17 mouse cellular contexts compared by ENCODE assay signal in the genomic region with DNA sequence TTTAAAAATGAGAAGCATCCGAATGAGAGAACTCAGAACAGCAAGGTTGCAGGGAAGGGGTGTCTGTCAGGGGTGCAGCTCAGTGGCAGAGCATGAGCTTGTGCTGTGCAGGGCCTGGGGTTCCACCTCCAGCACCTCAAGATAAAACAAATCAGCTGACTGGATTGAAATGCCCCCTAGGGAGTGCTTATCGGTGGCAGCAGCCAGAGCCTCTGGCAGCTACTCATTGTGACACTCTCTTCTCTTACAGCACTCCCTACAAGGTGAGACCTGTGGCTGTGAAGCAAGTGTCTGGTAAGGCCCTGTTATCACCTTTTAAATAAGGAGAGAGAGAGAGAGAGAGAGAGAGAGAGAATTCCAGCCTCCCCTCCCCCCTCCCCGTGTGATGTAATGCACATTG. TPM values are rescaled to one million over a fixed set of nuclear protein-coding genes. Genes with fewer than 3 reads are reported as not detected.
A peak's percentile ranks its signal among the peaks of the same experiment; 100 is the strongest.
DNase-seq lines count a peak whose midpoint lies in the region; ATAC-seq and TF ChIP-seq lines count a peak whose summit lies in the region.
"Had no signal": no experiment of that assay in that cellular context is flagged by ENCODE, and none has a peak within 500 bp of the region (broad histone marks: within the 10 kb centered on the region; RNA-seq: fewer than 3 reads in every experiment).

No protein-coding gene starts in this region.

- no peak for ATAC-seq in forebrain, embryonic 16.5 days
- no peak for ATAC-seq in forebrain, embryonic 12.5 days (ENCODE audit: low FRiP score)
- ATAC-seq in intestine, embryonic 14.5 days (replicated peaks; ENCODE audit: low FRiP score, low TSS enrichment, low read depth): no peak
- no peak for ATAC-seq in intestine, postnatal 0 days
- no peak for ATAC-seq in stomach, embryonic 15.5 days (ENCODE audit: insufficient read depth, low FRiP score, low read depth)
- ATAC-seq in stomach, postnatal 0 days (ENCODE audit: low FRiP score, low TSS enrichment): no peak
- ATAC-seq: liver, embryonic 12.5 days had no signal

- 53% methylated on average over 3 of the region's 3 CpGs for WGBS in forebrain, embryonic 16.5 days
- 48% methylated on average over 3 of the region's 3 CpGs for WGBS in forebrain, embryonic 12.5 days
- 33% methylated on average over 3 of the region's 3 CpGs for WGBS in intestine, embryonic 14.5 days
- 49% methylated on average over 3 of the region's 3 CpGs for WGBS in intestine, postnatal 0 days
- 40% methylated on average over 3 of the region's 3 CpGs for WGBS in stomach, embryonic 15.5 days
- WGBS in stomach, postnatal 0 days: 40% methylated on average over 3 of the region's 3 CpGs

- H3K9me3 ChIP-seq in forebrain, embryonic 16.5 days (ENCODE audit: control insufficient read depth, low read length): no peaks in the 10 kb centered on the region
- no peaks in the 10 kb centered on the region for H3K9me3 ChIP-seq in forebrain, embryonic 12.5 days
- H3K9me3 ChIP-seq in intestine, embryonic 14.5 days (ENCODE audit: control insufficient read depth, low read length): no peaks in the 10 kb centered on the region
- H3K9me3 ChIP-seq in intestine, postnatal 0 days (ENCODE audit: control insufficient read depth): no peaks in the 10 kb centered on the region
- no peaks in the 10 kb centered on the region for H3K9me3 ChIP-seq in stomach, embryonic 15.5 days
- no peaks in the 10 kb centered on the region for H3K9me3 ChIP-seq in stomach, postnatal 0 days (ENCODE audit: control insufficient read depth, low read length)
- H3K9me3 ChIP-seq: hindbrain, embryonic 15.5 days; liver, embryonic 12.5 days; neural tube, embryonic 12.5 days had no signal

- TF ChIP-seq CTCF in intestine, postnatal 0 days (IDR thresholded peaks at IDR 0.05; ENCODE audit: low read depth): no peak
- TF ChIP-seq CTCF in stomach, postnatal 0 days (IDR thresholded peaks at IDR 0.05; ENCODE audit: low read depth): no peak
- TF ChIP-seq CTCF in left cerebral cortex, adult 2 months (IDR thresholded peaks at IDR 0.05): no peak

- H3K27ac ChIP-seq in forebrain, embryonic 16.5 days (ENCODE audit: low read length): peak overlapping the region; percentile 27; the same call in 1 of the 2 replicates
- H3K27ac ChIP-seq in forebrain, embryonic 12.5 days: no peak overlapping the region
- 0 out of 2 replicates have a peak overlapping the region, but pooled peaks have one; percentile 75 for H3K27ac ChIP-seq in intestine, embryonic 14.5 days (ENCODE audit: low read depth)
- H3K27ac ChIP-seq in intestine, postnatal 0 days (ENCODE audit: low read depth, low read length): no peak overlapping the region
- H3K27ac ChIP-seq in stomach, embryonic 15.5 days: peak overlapping the region; percentile 70; the same call in 1 of the 2 replicates
- H3K27ac ChIP-seq in stomach, postnatal 0 days (replicated peaks): no peak overlapping the region
- H3K27ac ChIP-seq in left cerebral cortex, adult 2 months: no peak overlapping the region
- H3K27ac ChIP-seq: liver, embryonic 12.5 days; neural tube, embryonic 12.5 days had no signal

- TF ChIP-seq EP300 in stomach, postnatal 0 days (optimal IDR thresholded peaks at IDR 0.05): no peak

- H3K36me3 ChIP-seq in forebrain, embryonic 16.5 days (ENCODE audit: control insufficient read depth, insufficient read depth): peaks cover 8% of the 10 kb centered on the region
- H3K36me3 ChIP-seq in forebrain, embryonic 12.5 days (replicated peaks): peaks cover 33% of the 10 kb centered on the region
- peaks cover 39% of the 10 kb centered on the region for H3K36me3 ChIP-seq in intestine, embryonic 14.5 days (ENCODE audit: control insufficient read depth, insufficient read depth, low read length)
- H3K36me3 ChIP-seq in intestine, postnatal 0 days (ENCODE audit: control insufficient read depth, insufficient read depth): peaks cover 30% of the 10 kb centered on the region
- H3K36me3 ChIP-seq in stomach, embryonic 15.5 days: 0 out of 2 replicates have a peak, but pooled peaks cover 5% of the 10 kb centered on the region
- no peaks in the 10 kb centered on the region for H3K36me3 ChIP-seq in stomach, postnatal 0 days (ENCODE audit: control insufficient read depth, insufficient read depth, low read length)
- H3K36me3 ChIP-seq: G1E; liver, embryonic 12.5 days had no signal

- H3K4me3 ChIP-seq in forebrain, embryonic 16.5 days (replicated peaks; ENCODE audit: low read length): no peak overlapping the region
- H3K4me3 ChIP-seq in forebrain, embryonic 12.5 days (replicated peaks): no peak overlapping the region
- H3K4me3 ChIP-seq in intestine, embryonic 14.5 days (ENCODE audit: low read depth, low read length): no peak overlapping the region
- no peak overlapping the region for H3K4me3 ChIP-seq in intestine, postnatal 0 days (ENCODE audit: low read depth, low read length)
- H3K4me3 ChIP-seq in stomach, embryonic 15.5 days (replicated peaks): no peak overlapping the region
- no peak overlapping the region for H3K4me3 ChIP-seq in stomach, postnatal 0 days (ENCODE audit: low read depth, low read length)
- no peak overlapping the region for H3K4me3 ChIP-seq in left cerebral cortex, adult 2 months
- H3K4me3 ChIP-seq: hindbrain, embryonic 15.5 days; liver, embryonic 12.5 days; neural tube, embryonic 12.5 days had no signal

- no peak for DNase-seq in intestine, embryonic 14.5 days (ENCODE audit: low spot score)
- no peak for DNase-seq in stomach, postnatal 0 days (ENCODE audit: low spot score)
- no peak for DNase-seq in left cerebral cortex, adult 2 months (ENCODE audit: extremely low spot score in 1 of 2, low spot score in 2 of 2)
- DNase-seq: adrenal gland, postnatal 25 days; gastrocnemius, postnatal 25 days; kidney, postnatal 36 days; left cerebral cortex, postnatal 4 days; lung, postnatal 14 days; retina, postnatal 1 day had no signal

- H3K9ac ChIP-seq in forebrain, embryonic 16.5 days (replicated peaks; ENCODE audit: low read depth, low read length): no peak overlapping the region
- no peak overlapping the region for H3K9ac ChIP-seq in forebrain, embryonic 12.5 days
- H3K9ac ChIP-seq in intestine, embryonic 14.5 days (ENCODE audit: low read length): no peak overlapping the region
- H3K9ac ChIP-seq in intestine, postnatal 0 days (ENCODE audit: low read depth, low read length): no peak overlapping the region
- H3K9ac ChIP-seq in stomach, embryonic 15.5 days: no peak overlapping the region
- no peak overlapping the region for H3K9ac ChIP-seq in stomach, postnatal 0 days (ENCODE audit: low read length)
- H3K9ac ChIP-seq: hindbrain, embryonic 15.5 days; liver, embryonic 12.5 days; neural tube, embryonic 12.5 days had no signal

- no peaks in the 10 kb centered on the region for H3K27me3 ChIP-seq in forebrain, embryonic 16.5 days (replicated peaks; ENCODE audit: control insufficient read depth, insufficient read depth, low read length)
- H3K27me3 ChIP-seq in forebrain, embryonic 12.5 days: 0 out of 2 replicates have a peak, but pooled peaks cover 8% of the 10 kb centered on the region
- no peaks in the 10 kb centered on the region for H3K27me3 ChIP-seq in intestine, embryonic 14.5 days (replicated peaks; ENCODE audit: control insufficient read depth, insufficient read depth, low read length)
- no peaks in the 10 kb centered on the region for H3K27me3 ChIP-seq in intestine, postnatal 0 days (replicated peaks; ENCODE audit: control insufficient read depth, insufficient read depth, low read length)
- no peaks in the 10 kb centered on the region for H3K27me3 ChIP-seq in stomach, embryonic 15.5 days (replicated peaks)
- H3K27me3 ChIP-seq in stomach, postnatal 0 days (ENCODE audit: control insufficient read depth, insufficient read depth, low read length): no peaks in the 10 kb centered on the region
- H3K27me3 ChIP-seq: hindbrain, embryonic 15.5 days; liver, embryonic 12.5 days; neural tube, embryonic 12.5 days had no signal

- intact Hi-C loops in left cerebral cortex, adult 2 months (cut with DNase I): loop anchor here (2.0 kb wide), 1 partner anchor 37 kb away; no protein-coding TSS in a partner anchor

- peaks cover 19% of the 10 kb centered on the region for H3K4me1 ChIP-seq in forebrain, embryonic 16.5 days (replicated peaks; ENCODE audit: control insufficient read depth, insufficient read depth, low read length)
- H3K4me1 ChIP-seq in forebrain, embryonic 12.5 days: peaks cover 8% of the 10 kb centered on the region; the same call in 1 of the 2 replicates
- peaks cover 28% of the 10 kb centered on the region for H3K4me1 ChIP-seq in intestine, embryonic 14.5 days (replicated peaks; ENCODE audit: control insufficient read depth, insufficient read depth, low read length)
- peaks cover 9% of the 10 kb centered on the region; the same call in 1 of the 2 replicates for H3K4me1 ChIP-seq in intestine, postnatal 0 days (replicated peaks; ENCODE audit: control insufficient read depth, insufficient read depth, low read length)
- H3K4me1 ChIP-seq in stomach, embryonic 15.5 days: peaks cover 19% of the 10 kb centered on the region
- H3K4me1 ChIP-seq in stomach, postnatal 0 days (replicated peaks; ENCODE audit: control insufficient read depth, insufficient read depth): no peaks in the 10 kb centered on the region
- H3K4me1 ChIP-seq: liver, embryonic 12.5 days had no signal

- H3K4me2 ChIP-seq in forebrain, embryonic 16.5 days (ENCODE audit: low read length): no peak overlapping the region
- no peak overlapping the region for H3K4me2 ChIP-seq in forebrain, embryonic 12.5 days
- no peak overlapping the region for H3K4me2 ChIP-seq in intestine, embryonic 14.5 days (ENCODE audit: low read length)
- no peak overlapping the region for H3K4me2 ChIP-seq in intestine, postnatal 0 days (replicated peaks; ENCODE audit: low read depth)
- H3K4me2 ChIP-seq in stomach, embryonic 15.5 days: no peak overlapping the region
- no peak overlapping the region for H3K4me2 ChIP-seq in stomach, postnatal 0 days (replicated peaks; ENCODE audit: low read depth)
- H3K4me2 ChIP-seq: hindbrain, embryonic 15.5 days; liver, embryonic 12.5 days; neural tube, embryonic 12.5 days had no signal

RNA-seq across cellular contexts. Expression of a gene that starts 34.0 kb away (rescaled TPM):
- polyA plus RNA-seq in forebrain, embryonic 16.5 days (2015; fragmentation: Nextera tagmentation; extraction: Ambion mirVana): 55.6 and 62.2 TPM in 2 replicates
- 34.7 and 36.7 TPM in 2 replicates for polyA plus RNA-seq in forebrain, embryonic 12.5 days (2016; fragmentation: Nextera tagmentation; extraction: Ambion mirVana)
- 61.0 and 76.0 TPM in 2 replicates for polyA plus RNA-seq in intestine, embryonic 14.5 days (2014; fragmentation: Nextera tagmentation; extraction: Ambion mirVana)
- 58.8 and 59.8 TPM in 2 replicates for polyA plus RNA-seq in intestine, postnatal 0 days (2015; fragmentation: Nextera tagmentation; extraction: Ambion mirVana)
- 31.8 and 36.6 TPM in 2 replicates for polyA plus RNA-seq in stomach, embryonic 15.5 days (2015; fragmentation: Nextera tagmentation; extraction: Ambion mirVana)
- 11.6 and 12.1 TPM in 2 replicates for polyA plus RNA-seq in stomach, postnatal 0 days (2015; fragmentation: Nextera tagmentation; extraction: Ambion mirVana)
- total RNA-seq in left cerebral cortex, adult 2 months (2021): 10 to 100 TPM; 23.7 to 25.0 TPM
- polyA plus RNA-seq: G1E had no signal

Comparison
In these comparisons a context has a peak if more than half of its experiments do, and no peak if none do; other contexts are left out.
1. H3K27ac ChIP-seq: peak in forebrain, embryonic 16.5 days (single experiment), intestine, embryonic 14.5 days (single experiment) and stomach, embryonic 15.5 days (single experiment); none in forebrain, embryonic 12.5 days (single experiment), intestine, postnatal 0 days (single experiment), stomach, postnatal 0 days (single experiment) and left cerebral cortex, adult 2 months (single experiment).